Mouse (Mus musculus): ENCODE results near the gene Tsnaxip1. TPM values are rescaled to one million over a fixed set of nuclear protein-coding genes. Genes with fewer than 3 reads are reported as not detected.

The Tsnaxip1 gene
- polyA plus RNA-seq, 1 experiment from 2014 or later: 0.05 TPM

DNA sequence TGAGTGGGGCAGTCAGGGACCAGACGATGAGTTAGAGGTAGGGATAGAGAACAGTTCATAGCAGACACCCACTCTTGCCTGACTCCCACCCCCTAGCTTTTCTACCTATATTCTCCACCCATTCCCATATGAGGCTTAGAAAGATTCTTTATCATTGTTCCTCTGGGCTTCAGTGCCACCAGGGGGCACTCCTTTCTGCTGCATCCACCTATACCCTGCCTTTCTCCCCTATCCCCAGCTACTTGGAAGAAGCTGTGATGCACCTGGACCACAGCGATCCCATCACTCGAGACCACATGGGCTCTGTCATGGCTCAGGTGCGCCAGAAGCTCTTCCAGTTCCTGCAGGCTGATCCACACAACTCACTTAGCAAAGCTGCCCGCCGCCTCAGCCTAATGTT is 64.9 kb downstream of the Tsnaxip1 start:
- Histone ChIP-seq H3K4me1 (replicated peaks; ENCODE audit: insufficient read depth, low read length) (no peaks in the 10 kb centered on the region), H3K9ac (ENCODE audit: low read depth, low read length) (no peak overlapping the region), H3K9me3 (replicated peaks; ENCODE audit: low read length) (no peaks in the 10 kb centered on the region), H3K4me3 (replicated peaks; ENCODE audit: low read depth, low read length) (no peak overlapping the region), H3K36me3 (ENCODE audit: insufficient read depth, low read length) (peaks cover 44% of the 10 kb centered on the region), H3K4me2 (ENCODE audit: low read length) (no peak overlapping the region), H3K27me3 (ENCODE audit: insufficient read depth, low read length) (no peaks in the 10 kb centered on the region), H3K27ac (no peak overlapping the region)
- no peak for ATAC-seq (replicated peaks; ENCODE audit: low FRiP score, low read depth)
- 89% methylated on average over 6 of the region's 6 CpGs for WGBS
- peak; percentile 64 for TF ChIP-seq CTCF (IDR thresholded peaks at IDR 0.05; ENCODE audit: low read depth)
- DNase-seq (ENCODE audit: low spot score): peak; percentile 15

- H3K4me3 ChIP-seq (replicated peaks; ENCODE audit: low read depth, low read length): no peak within 1 kb of the TSS
- no peak for TF ChIP-seq CTCF (IDR thresholded peaks at IDR 0.05; ENCODE audit: low read depth)
- H3K4me1 ChIP-seq (replicated peaks; ENCODE audit: insufficient read depth, low read length): no peaks in the 10 kb centered on the region
- no peaks in the 10 kb centered on the region for H3K9me3 ChIP-seq (replicated peaks; ENCODE audit: low read length)
- WGBS: 10% methylated on average over 11 of the region's 11 CpGs
- no peak within 1 kb of the TSS for H3K9ac ChIP-seq (ENCODE audit: low read depth, low read length)
- H3K36me3 ChIP-seq (ENCODE audit: insufficient read depth, low read length): peaks cover 35% of the 10 kb centered on the region
- ATAC-seq (replicated peaks; ENCODE audit: low FRiP score, low read depth) (peak; percentile 90), DNase-seq (ENCODE audit: low spot score) (peak; percentile 93)
- H3K27ac ChIP-seq: no peak within 1 kb of the TSS
- H3K4me2 ChIP-seq (ENCODE audit: low read length): peak within 1 kb of the TSS; percentile 26
- no peaks in the 10 kb centered on the region for H3K27me3 ChIP-seq (ENCODE audit: insufficient read depth, low read length)
Measured at GRCm38 (mm10) chr8:105893339-105893738, 65.8 kb downstream of the Tsnaxip1 start, which contains the start of gene Nrn1l. TSS of gene Nrn1l (plus strand) at chr8:105893567.

Other genes starting within 250 kb of the Tsnaxip1 start
- 40.9 and 44.4 TPM in 2 replicates for gene Ripor1, start 222.5 kb upstream of the Tsnaxip1 start, polyA plus RNA-seq (2015; fragmentation: Nextera tagmentation; extraction: Ambion mirVana)
- 85.5 and 89.4 TPM in 2 replicates for gene Ctcf, start 191.2 kb upstream of the Tsnaxip1 start, polyA plus RNA-seq (2015; fragmentation: Nextera tagmentation; extraction: Ambion mirVana)
- gene Agrp, start 190.3 kb upstream of the Tsnaxip1 start, polyA plus RNA-seq (2015; fragmentation: Nextera tagmentation; extraction: Ambion mirVana): 0.61 and 1.2 TPM in 2 replicates
- 0.28 and 0.45 TPM in 2 replicates for gene Carmil2, start 141.5 kb upstream of the Tsnaxip1 start, polyA plus RNA-seq (2015; fragmentation: Nextera tagmentation; extraction: Ambion mirVana)
- 51.2 and 53.4 TPM in 2 replicates for gene Acd, start 126.6 kb upstream of the Tsnaxip1 start, polyA plus RNA-seq (2015; fragmentation: Nextera tagmentation; extraction: Ambion mirVana)
- gene Pard6a, start 126.6 kb upstream of the Tsnaxip1 start, polyA plus RNA-seq (2015; fragmentation: Nextera tagmentation; extraction: Ambion mirVana): 18.7 and 19.6 TPM in 2 replicates
- 0.11 TPM in 1 of 2 replicates, not detected in the other for gene 4933405L10Rik, start 120.1 kb upstream of the Tsnaxip1 start, polyA plus RNA-seq (2015; fragmentation: Nextera tagmentation; extraction: Ambion mirVana)
- 14.6 and 17.8 TPM in 2 replicates for gene Enkd1, start 119.5 kb upstream of the Tsnaxip1 start, polyA plus RNA-seq (2015; fragmentation: Nextera tagmentation; extraction: Ambion mirVana)
- gene Gfod2, start 69.1 kb upstream of the Tsnaxip1 start, polyA plus RNA-seq (2015; fragmentation: Nextera tagmentation; extraction: Ambion mirVana): 19.2 and 21.0 TPM in 2 replicates
- gene Ranbp10, start 381 bp upstream of the Tsnaxip1 start, polyA plus RNA-seq (2015; fragmentation: Nextera tagmentation; extraction: Ambion mirVana): 7.0 and 8.9 TPM in 2 replicates
- gene Cenpt, start 25.5 kb downstream of the Tsnaxip1 start, polyA plus RNA-seq (2015; fragmentation: Nextera tagmentation; extraction: Ambion mirVana): 23.4 and 24.9 TPM in 2 replicates
- 56.0 and 60.8 TPM in 2 replicates for gene Thap11, start 27.4 kb downstream of the Tsnaxip1 start, polyA plus RNA-seq (2015; fragmentation: Nextera tagmentation; extraction: Ambion mirVana)
- 188 and 192 TPM in 2 replicates for gene Nutf2, start 32.8 kb downstream of the Tsnaxip1 start, polyA plus RNA-seq (2015; fragmentation: Nextera tagmentation; extraction: Ambion mirVana)
- gene Edc4, start 53.1 kb downstream of the Tsnaxip1 start, polyA plus RNA-seq (2015; fragmentation: Nextera tagmentation; extraction: Ambion mirVana): 27.6 and 30.1 TPM in 2 replicates
- 0.66 TPM in 1 of 2 replicates, not detected in the other for gene Nrn1l, start 65.8 kb downstream of the Tsnaxip1 start, polyA plus RNA-seq (2015; fragmentation: Nextera tagmentation; extraction: Ambion mirVana)
- gene Pskh1, start 72.7 kb downstream of the Tsnaxip1 start, polyA plus RNA-seq (2015; fragmentation: Nextera tagmentation; extraction: Ambion mirVana): 30.6 and 33.7 TPM in 2 replicates
- 0.67 and 0.77 TPM in 2 replicates for gene Ctrl, start 106.1 kb downstream of the Tsnaxip1 start, polyA plus RNA-seq (2015; fragmentation: Nextera tagmentation; extraction: Ambion mirVana)
- 59.7 and 63.1 TPM in 2 replicates for gene Psmb10, start 110.7 kb downstream of the Tsnaxip1 start, polyA plus RNA-seq (2015; fragmentation: Nextera tagmentation; extraction: Ambion mirVana)
- 0.45 and 0.50 TPM in 2 replicates for gene Lcat, start 115.7 kb downstream of the Tsnaxip1 start, polyA plus RNA-seq (2015; fragmentation: Nextera tagmentation; extraction: Ambion mirVana)
- gene Slc12a4, start 138.4 kb downstream of the Tsnaxip1 start, polyA plus RNA-seq (2015; fragmentation: Nextera tagmentation; extraction: Ambion mirVana): 19.8 and 23.7 TPM in 2 replicates
- gene Dpep3, start 151.7 kb downstream of the Tsnaxip1 start, polyA plus RNA-seq (2015; fragmentation: Nextera tagmentation; extraction: Ambion mirVana): not detected in 2 replicates
- 11.7 and 15.5 TPM in 2 replicates for gene Dus2, start 163.6 kb downstream of the Tsnaxip1 start, polyA plus RNA-seq (2015; fragmentation: Nextera tagmentation; extraction: Ambion mirVana)
- not detected in 2 replicates for gene Dpep2nb, start 178.2 kb downstream of the Tsnaxip1 start, polyA plus RNA-seq (2015; fragmentation: Nextera tagmentation; extraction: Ambion mirVana)
- gene Ddx28, start 184.2 kb downstream of the Tsnaxip1 start, polyA plus RNA-seq (2015; fragmentation: Nextera tagmentation; extraction: Ambion mirVana): 16.1 and 16.9 TPM in 2 replicates
- gene Nfatc3, start 231.1 kb downstream of the Tsnaxip1 start, polyA plus RNA-seq (2015; fragmentation: Nextera tagmentation; extraction: Ambion mirVana): 3.8 and 3.9 TPM in 2 replicates

Data from kidney, postnatal 0 days (tissue).